Mouse (Mus musculus) left cerebral cortex, postnatal 25 days (tissue): ENCODE results near the gene Grik4. TPM values are rescaled to one million over a fixed set of nuclear protein-coding genes. Genes with fewer than 3 reads are reported as not detected.

Experiments
- DNase-seq, 2 experiments: peaks; one replicate each; pipeline ENCODE4 v3.0.0; 2022; ENCODE audit warnings: low spot score in 2 of 2, mixed read lengths in 1 of 2
- intact Hi-C: fragments of 180-260 bp; cut with DNase I; formaldehyde crosslinking; loops from one replicate; pipeline ENCODE4 v1.15.1; 2025
- total RNA-seq, 2 experiments: library from RNA; stranded (reverse); gene quantifications; 2 replicates each; pipeline ENCODE4 v1.2.3; 2021

Grik4 gene
- total RNA-seq, 2 experiments from 2014 or later, result 17.7 to 18.5 TPM

- no peak for DNase-seq
- intact Hi-C loops, result no loop called here
Observed at GRCm38 (mm10) chr9:42908657-42909313, 35.5 kb downstream of the Grik4 start.

- intact Hi-C loops, result no loop called here
Observed at GRCm38 (mm10) chr9:42906995-42907394, 37.3 kb downstream of the Grik4 start.

GRCm38 (mm10) chr9:42898091-42898591 lies 46.2 kb downstream of the Grik4 start:
- peak; percentile 25 to 43 for DNase-seq
- intact Hi-C loops, result no loop called here

More at GRCm38 (mm10) chr9:42906995-42907394, 37.3 kb downstream of the Grik4 start:
- DNase-seq, result no peak

- intact Hi-C loops, result no loop called here
- peak; percentile 72 to 76 for DNase-seq
Observed at GRCm38 (mm10) chr9:42897361-42898051, 46.8 kb downstream of the Grik4 start.

- intact Hi-C loops, result no loop called here
- no peak for DNase-seq
Observed at GRCm38 (mm10) chr9:42896421-42897210, 47.7 kb downstream of the Grik4 start.

GRCm38 (mm10) chr9:42892765-42893164 lies 51.5 kb downstream of the Grik4 start:
- DNase-seq, result no peak
- intact Hi-C loops, result no loop called here

GRCm38 (mm10) chr9:42887930-42888329 lies 56.4 kb downstream of the Grik4 start:
- peak in 1 of 2 experiments; percentile 39 for DNase-seq
- intact Hi-C loops, result no loop called here

- no peak for DNase-seq
- intact Hi-C loops, result no loop called here
Observed at GRCm38 (mm10) chr9:42886112-42886766, 58.1 kb downstream of the Grik4 start.

- intact Hi-C loops, result no loop called here
- no peak for DNase-seq
Observed at GRCm38 (mm10) chr9:42885566-42885965, 58.7 kb downstream of the Grik4 start.

GRCm38 (mm10) chr9:42885123-42885522 lies 59.2 kb downstream of the Grik4 start:
- DNase-seq, result no peak
- intact Hi-C loops, result no loop called here

- intact Hi-C loops, result loop anchor here (5.0 kb wide), 1 partner anchor 81 kb away; no protein-coding TSS in a partner anchor
Observed at GRCm38 (mm10) chr9:42883006-42883759, 61.1 kb downstream of the Grik4 start.

GRCm38 (mm10) chr9:42882313-42882712 lies 62.0 kb downstream of the Grik4 start:
- peak in 1 of 2 experiments; percentile 76 for DNase-seq
- intact Hi-C loops, result loop anchor here (5.0 kb wide), 1 partner anchor 80 kb away; no protein-coding TSS in a partner anchor

More at GRCm38 (mm10) chr9:42883006-42883759, 61.1 kb downstream of the Grik4 start:
- no peak for DNase-seq

- no peak for DNase-seq
- intact Hi-C loops, result loop anchor here (5.0 kb wide), 1 partner anchor 79 kb away; no protein-coding TSS in a partner anchor
Observed at GRCm38 (mm10) chr9:42881040-42881439, 63.3 kb downstream of the Grik4 start.

- intact Hi-C loops, result no loop called here
- DNase-seq, result no peak
Observed at GRCm38 (mm10) chr9:42878401-42878800, 65.9 kb downstream of the Grik4 start.

- intact Hi-C loops, result no loop called here
- DNase-seq, result no peak
Observed at GRCm38 (mm10) chr9:42872885-42873284, 71.4 kb downstream of the Grik4 start.

- DNase-seq, result peak in 1 of 2 experiments; percentile 17
- intact Hi-C loops, result no loop called here
Observed at GRCm38 (mm10) chr9:42871681-42872080, 72.6 kb downstream of the Grik4 start.

- intact Hi-C loops, result no loop called here
- no peak for DNase-seq
Observed at GRCm38 (mm10) chr9:42870257-42870656, 74.0 kb downstream of the Grik4 start.

- DNase-seq, result no peak
- intact Hi-C loops, result no loop called here
Observed at GRCm38 (mm10) chr9:42868508-42868907, 75.8 kb downstream of the Grik4 start.

- intact Hi-C loops, result no loop called here
- DNase-seq, result no peak
Observed at GRCm38 (mm10) chr9:42866650-42867049, 77.6 kb downstream of the Grik4 start.
